Mouse (Mus musculus) bone marrow, adult 2 months (tissue): ENCODE data around the gene 4930402F06Rik. TPM values are rescaled to one million over a fixed set of nuclear protein-coding genes. Genes with fewer than 3 reads are reported as not detected.
A peak's percentile ranks its signal among the peaks of the same experiment; 100 is the strongest.

Experiments used
- H3K27ac ChIP-seq: fragments of 200-500 bp; 2 replicates; pipeline ENCODE4 v1.5.1; 2012; ENCODE audit warnings: low read depth, mild to moderate bottlenecking, control low read depth, inconsistent platforms, low read length; ENCODE audit not compliant: control insufficient read depth, poor library complexity, insufficient read depth
- H3K4me1 ChIP-seq: fragments of 200-500 bp; 2 replicates; pipeline ENCODE4 v1.6.1; 2011; ENCODE audit warnings: low read length; ENCODE audit not compliant: control insufficient read depth, insufficient read depth
- H3K4me3 ChIP-seq: fragments of 200-500 bp; replicated peaks from 2 replicates; pipeline ENCODE3; 2011; ENCODE audit warnings: mild to moderate bottlenecking, low read depth, low read length, control low read depth; ENCODE audit not compliant: control insufficient read depth
- CTCF ChIP-seq: fragments of 200-500 bp; IDR thresholded peaks from 2 replicates; pipeline ENCODE4 v1.5.1; 2011; ENCODE audit warnings: low read length, control low read depth; ENCODE audit not compliant: control insufficient read depth, insufficient read depth
- POLR2A ChIP-seq: fragments of 200-500 bp; IDR thresholded peaks from 2 replicates; pipeline ENCODE4 v1.6.1; 2011; ENCODE audit warnings: low read depth, mild to moderate bottlenecking, control low read depth, low read length, borderline replicate concordance; ENCODE audit not compliant: control insufficient read depth
- WGBS: fragments of 180-500 bp; shearing (Covaris S2); methylation state at CpG from one replicate; pipeline ENCODE4 v1.1.7; 2018; 5-methylcytosine and 5-hydroxymethylcytosine counted together
- polyA plus RNA-seq: library from polyadenylated mRNA; stranded (reverse); fragments of >200 nt; gene quantifications from 2 replicates; pipeline ENCODE4 v1.2.4, GENCODE M21; 2011; ENCODE audit warnings: low replicate concordance; ENCODE audit not compliant: missing spikeins, insufficient read depth, insufficient read length

Gene 4930402F06Rik
- polyA plus RNA-seq, 1 experiment = not detected

DNA sequence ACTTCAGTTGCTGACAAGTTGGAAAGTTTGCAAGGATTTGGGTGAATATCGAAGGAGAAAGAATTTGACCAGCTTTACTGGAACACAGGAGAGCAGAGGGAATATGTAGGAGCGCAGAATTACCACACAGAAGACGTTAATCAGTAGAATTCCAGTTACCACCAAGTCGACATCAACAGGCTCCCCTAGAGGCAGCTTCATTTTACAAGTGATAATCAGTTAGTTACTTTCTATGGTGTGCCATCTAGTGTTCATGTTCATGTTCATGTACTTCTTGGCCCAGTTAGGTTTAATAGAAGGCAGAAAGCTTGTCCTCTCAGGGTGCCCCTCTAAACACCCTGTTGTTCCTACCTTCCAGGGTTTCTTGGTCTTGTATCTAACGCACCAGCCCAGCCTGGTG is 47.8 kb downstream of the 4930402F06Rik start:
- Histone ChIP-seq H3K27ac (no peak overlapping the region), H3K4me1 (peaks cover 2% of the 10 kb centered on the region), H3K4me3 (no peak overlapping the region)
- TF ChIP-seq POLR2A = no peak
- 0 out of 2 replicates have a peak, but pooled peaks have one; percentile 41 for TF ChIP-seq CTCF
- WGBS = 22% methylated on average over 5 of the region's 5 CpGs

DNA sequence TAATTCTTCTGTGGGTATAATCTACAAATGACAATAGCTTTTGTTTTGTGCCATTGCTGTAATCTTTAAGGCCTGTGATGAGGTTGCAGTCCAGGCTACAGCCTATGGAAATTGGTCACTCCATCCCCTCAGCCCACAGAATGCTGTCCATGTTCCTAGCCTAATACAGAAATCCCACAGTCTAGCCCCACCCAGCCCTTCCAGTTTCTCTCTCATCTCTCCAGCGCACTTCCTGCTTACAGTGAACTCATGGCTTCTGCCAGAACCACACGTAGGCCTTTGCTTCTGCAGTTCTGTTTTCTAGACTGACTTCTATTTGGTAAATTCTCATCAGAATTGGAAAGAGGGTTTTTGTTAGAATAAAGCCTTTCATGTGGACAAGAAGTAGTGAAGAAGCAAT is 51.0 kb downstream of the 4930402F06Rik start:
- H3K27ac ChIP-seq = no peak overlapping the region
- WGBS = 13% methylated on average over 2 of the region's 2 CpGs
- H3K4me3 ChIP-seq = no peak overlapping the region
- H3K4me1 ChIP-seq = peaks cover 2% of the 10 kb centered on the region
- TF ChIP-seq POLR2A (no peak), CTCF (no peak)

DNA sequence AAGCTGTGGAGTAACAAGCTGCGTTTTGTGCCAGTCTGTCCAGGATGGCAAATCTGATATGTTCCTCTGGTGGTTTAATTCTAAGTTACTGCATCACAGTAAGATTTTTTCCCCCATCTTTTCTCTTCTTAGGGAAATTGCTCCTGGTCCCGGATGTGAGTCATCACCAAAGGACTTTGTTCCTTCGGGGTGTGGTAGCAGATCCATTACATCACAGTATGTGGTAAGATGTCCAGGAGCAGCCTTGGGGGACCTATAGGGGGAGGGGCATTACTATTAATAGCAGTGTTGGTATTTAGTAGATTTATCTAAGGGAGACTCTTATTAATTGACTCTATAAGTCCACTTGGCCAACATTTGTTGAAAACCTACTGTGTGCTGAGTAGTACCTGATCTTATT is 54.4 kb downstream of the 4930402F06Rik start:
- H3K4me3 ChIP-seq = no peak overlapping the region
- WGBS = 26% methylated on average over 3 of the region's 3 CpGs
- TF ChIP-seq POLR2A = no peak
- TF ChIP-seq CTCF = no peak
- H3K4me1 ChIP-seq = no peaks in the 10 kb centered on the region; the same call in none of the 2 replicates
- no peak overlapping the region for H3K27ac ChIP-seq

DNA sequence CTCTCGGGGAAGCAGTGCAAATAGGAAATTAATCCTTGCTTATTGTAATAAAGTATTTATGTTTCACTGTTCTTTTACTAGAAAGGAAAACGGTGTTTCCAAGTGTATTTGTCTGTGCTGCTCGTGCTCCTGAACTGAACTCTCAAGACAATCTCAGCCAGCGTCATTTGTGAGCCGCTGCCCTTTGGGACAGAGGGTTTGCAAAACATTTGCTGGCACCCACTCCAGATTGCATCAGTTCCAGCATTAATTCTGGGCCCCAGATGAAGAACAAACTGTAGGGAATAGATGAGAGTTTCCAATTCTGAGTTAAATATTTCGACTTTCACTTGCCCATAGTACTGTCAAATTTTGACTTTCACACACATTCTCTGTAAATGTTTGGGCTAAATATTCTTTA is 58.3 kb downstream of the 4930402F06Rik start:
- H3K27ac ChIP-seq = peak overlapping the region; percentile 68; the same call in 1 of the 2 replicates
- TF ChIP-seq CTCF (no peak), POLR2A (no peak)
- peaks cover 2% of the 10 kb centered on the region; the same call in 1 of the 2 replicates for H3K4me1 ChIP-seq
- no peak overlapping the region for H3K4me3 ChIP-seq
- WGBS = 50% methylated on average over 6 of the region's 6 CpGs

DNA sequence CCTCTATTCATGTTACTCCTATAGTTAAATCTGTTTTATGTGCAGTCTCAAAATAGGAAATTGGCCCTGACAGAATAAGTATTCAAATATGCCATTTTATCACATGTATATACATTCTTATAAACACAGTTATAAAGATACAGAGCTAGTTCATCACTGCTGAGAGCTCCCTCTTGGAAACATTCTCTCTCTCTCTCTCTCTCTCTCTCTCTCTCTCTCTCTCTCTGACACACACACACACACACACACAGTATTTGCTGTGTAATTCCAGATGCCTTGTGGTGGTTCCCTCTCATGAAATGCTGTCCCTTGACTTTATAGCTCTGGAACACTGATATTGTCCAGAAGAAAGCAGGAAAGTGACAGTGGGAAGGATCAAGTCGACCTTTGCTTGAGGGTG is 58.9 kb downstream of the 4930402F06Rik start:
- no peak overlapping the region for H3K4me3 ChIP-seq
- TF ChIP-seq CTCF (no peak), POLR2A (no peak)
- H3K4me1 ChIP-seq = peaks cover 2% of the 10 kb centered on the region; the same call in 1 of the 2 replicates
- 48% methylated on average over 1 of the region's 1 CpGs for WGBS
- no peak overlapping the region for H3K27ac ChIP-seq

DNA sequence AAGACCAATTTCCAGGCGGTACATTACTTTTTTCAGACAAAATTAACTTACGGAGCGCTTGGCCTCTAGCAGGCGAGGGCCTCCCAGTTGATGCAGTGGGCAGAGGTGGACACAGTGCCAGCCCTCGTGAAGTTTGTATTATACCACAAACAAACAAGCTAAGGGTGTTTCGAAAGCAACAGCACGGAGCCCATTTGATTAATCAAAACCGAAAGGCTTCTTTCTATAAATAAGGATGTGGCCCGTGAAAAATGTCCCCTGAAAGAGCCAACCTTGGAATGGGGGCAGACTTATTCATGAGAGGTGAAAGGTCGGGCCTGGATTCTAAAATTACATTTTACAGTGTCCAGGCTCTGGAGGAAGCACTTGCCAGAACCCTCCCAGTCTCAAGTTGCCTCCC is 59.6 kb downstream of the 4930402F06Rik start:
- TF ChIP-seq CTCF = no peak
- TF ChIP-seq POLR2A = no peak
- Histone ChIP-seq H3K4me1 (peaks cover 2% of the 10 kb centered on the region; the same call in 1 of the 2 replicates), H3K27ac (peak overlapping the region; percentile 64), H3K4me3 (peak overlapping the region; percentile 89)
- WGBS = 61% methylated on average over 10 of the region's 10 CpGs

DNA sequence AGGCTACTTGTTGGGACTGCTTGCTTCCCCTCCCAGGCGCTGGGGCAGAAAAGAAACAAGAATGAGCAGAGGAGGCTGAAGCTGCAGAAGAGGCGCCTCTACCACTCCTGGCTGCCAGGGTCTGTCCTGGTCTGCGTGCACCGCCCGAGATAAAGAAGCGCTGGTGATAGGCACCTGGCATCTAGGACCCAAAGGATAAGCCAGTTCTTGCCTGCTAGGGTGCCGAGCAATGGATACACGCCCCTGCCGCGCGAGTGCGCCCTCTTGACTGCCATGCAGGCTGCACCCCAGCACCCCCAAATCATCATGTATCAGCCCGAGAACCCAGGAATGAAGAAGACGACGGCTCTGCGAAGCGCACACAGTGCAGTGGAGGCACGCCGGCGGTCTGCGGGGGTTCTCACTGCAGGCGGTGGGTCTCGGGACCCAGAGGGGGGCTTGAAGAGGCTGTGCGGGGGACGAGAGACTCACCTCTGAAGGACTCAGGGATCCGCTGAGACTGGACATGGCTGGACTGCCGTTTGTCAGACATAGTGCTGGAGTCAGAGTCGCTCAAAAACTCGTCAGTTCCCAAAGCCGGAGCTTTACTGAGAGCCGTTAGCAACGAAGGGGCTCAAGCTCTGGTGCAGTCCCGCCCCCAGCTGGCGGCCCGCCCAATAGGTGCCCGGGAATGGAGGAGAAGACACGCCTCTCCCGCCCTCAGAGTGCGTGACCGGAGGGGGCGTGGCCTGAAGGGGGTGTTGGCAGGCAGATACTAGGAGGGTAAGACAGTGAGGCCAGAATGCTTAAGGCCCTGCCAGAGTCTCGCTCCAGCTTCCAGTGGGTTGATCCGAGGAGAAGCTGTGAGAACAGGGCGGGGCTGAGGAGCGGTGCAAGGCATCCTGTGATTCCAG is 60.3 kb downstream of the 4930402F06Rik start, which contains the start of gene Stom:
TSS of gene Stom (minus strand) at position 589 of the 893 bp plus-strand sequence.
- WGBS = under 1% methylated on average over 45 of the region's 45 CpGs
- H3K4me1 ChIP-seq = peaks cover 2% of the 10 kb centered on the region; the same call in 1 of the 2 replicates
- peak within 1 kb of the TSS; percentile 89 for H3K4me3 ChIP-seq
- H3K27ac ChIP-seq = peak within 1 kb of the TSS; percentile 94
- TF ChIP-seq POLR2A = peak; percentile 88
- TF ChIP-seq CTCF = peak; percentile 17; the same call in 1 of the 2 replicates

DNA sequence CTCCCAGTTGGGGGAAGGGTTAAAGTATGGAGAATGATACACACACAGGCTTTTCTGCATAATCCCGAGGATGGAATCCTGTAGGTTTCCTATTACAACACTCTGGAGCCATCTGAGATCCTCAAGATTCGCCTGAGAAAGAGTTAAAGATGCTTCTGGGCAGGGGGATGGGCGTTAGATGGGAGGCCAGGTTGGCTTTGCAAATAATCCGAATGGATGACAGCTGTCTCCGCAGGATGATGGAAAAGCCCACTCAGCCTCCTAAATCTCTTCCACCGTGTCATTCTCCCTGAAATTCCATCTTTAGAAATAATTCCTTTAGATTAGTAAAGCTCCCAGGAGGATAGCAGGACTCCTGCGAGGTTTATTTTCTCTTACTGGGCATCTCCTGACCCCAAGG is 61.4 kb downstream of the 4930402F06Rik start:
- 46% methylated on average over 7 of the region's 7 CpGs for WGBS
- Histone ChIP-seq H3K4me3 (peak overlapping the region; percentile 61), H3K27ac (peak overlapping the region; percentile 1; the same call in 1 of the 2 replicates), H3K4me1 (peaks cover 2% of the 10 kb centered on the region; the same call in 1 of the 2 replicates)
- TF ChIP-seq POLR2A = no peak
- TF ChIP-seq CTCF = no peak

DNA sequence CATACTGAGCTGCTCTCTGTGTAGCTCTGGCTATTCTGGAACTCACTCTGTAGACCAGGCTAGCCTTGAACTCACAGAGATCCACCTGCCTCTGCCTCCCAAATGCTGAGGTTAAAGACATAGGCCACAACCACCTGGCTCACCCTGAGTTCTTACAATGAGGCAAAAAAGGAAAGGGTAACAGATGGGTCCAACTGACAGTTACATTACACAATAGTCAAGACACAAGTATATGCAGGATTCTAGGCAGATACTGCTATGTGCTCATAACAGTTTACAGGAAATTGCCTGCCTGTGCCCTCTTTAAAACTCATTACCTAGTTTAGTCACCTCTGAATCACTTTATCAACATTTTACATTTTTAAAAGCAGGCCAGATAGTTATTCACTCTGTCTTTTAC is 63.3 kb downstream of the 4930402F06Rik start:
- no peak for TF ChIP-seq CTCF
- no peak for TF ChIP-seq POLR2A
- H3K4me3 ChIP-seq = peak overlapping the region; percentile 33
- peaks cover 2% of the 10 kb centered on the region; the same call in 1 of the 2 replicates for H3K4me1 ChIP-seq
- no peak overlapping the region for H3K27ac ChIP-seq
